Mouse (Mus musculus): ENCODE measurements around the gene Ndufs2.

DNA sequence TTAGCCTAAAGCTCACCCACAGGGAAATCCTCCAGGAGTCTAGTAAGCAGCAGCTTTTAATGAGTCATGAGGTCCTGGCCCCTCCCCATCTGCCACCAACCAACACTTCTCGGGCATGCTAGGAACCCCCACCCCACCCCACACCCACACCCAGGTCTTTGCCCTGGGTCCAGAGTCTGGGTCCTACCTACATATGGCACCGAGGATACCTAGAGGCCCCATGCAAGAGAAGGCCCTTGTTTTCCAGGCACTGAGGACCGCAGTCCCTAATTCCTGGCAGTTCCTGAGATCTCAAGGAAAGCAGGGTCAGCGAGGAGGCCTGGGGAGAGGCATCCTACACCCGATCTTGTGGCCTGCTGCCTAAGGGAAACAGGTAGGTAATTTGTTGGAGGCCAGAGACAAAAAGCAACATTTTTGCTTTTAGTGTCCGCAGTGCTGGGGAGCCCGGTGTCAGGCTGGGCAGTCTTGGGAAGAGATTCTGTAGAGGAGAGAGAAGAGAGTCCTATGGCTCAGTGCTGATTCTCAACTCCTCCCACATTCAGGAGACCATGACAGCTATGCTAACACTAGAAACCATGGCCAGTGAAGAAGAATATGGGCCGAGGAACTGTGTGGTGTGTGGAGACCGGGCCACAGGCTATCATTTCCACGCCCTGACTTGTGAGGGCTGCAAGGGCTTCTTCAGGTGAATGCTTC, 37.2 kb downstream of the Ndufs2 start, which contains the start of gene Nr1i3:
- no peak for TF ChIP-seq CTCF (IDR thresholded peaks at IDR 0.05; ENCODE audit: borderline replicate concordance, control insufficient read depth, extremely low read depth, insufficient read depth, low read length, poor library complexity)
- no peak for TF ChIP-seq POLR2A (IDR thresholded peaks at IDR 0.05; ENCODE audit: control insufficient read depth, extremely low read depth, insufficient read depth, low read length, poor library complexity)

Measured in thymus, adult 2 months (tissue).